Mouse (Mus musculus) embryonic facial prominence, embryonic 11.5 days (tissue): ENCODE results near the gene Rab40c. TPM values are rescaled to one million over a fixed set of nuclear protein-coding genes. Genes with fewer than 3 reads are reported as not detected.
A peak's percentile ranks its signal among the peaks of the same experiment; 100 is the strongest.

Experiments used
- ATAC-seq: fragments of 200-750 bp; cut with Nextera tagmentation; replicated peaks from 2 replicates; pipeline ENCODE4 v1.8.0; 2017; ENCODE audit warnings: low read depth; ENCODE audit not compliant: insufficient number of reproducible peaks, low FRiP score, low TSS enrichment
- DNase-seq: peaks from one replicate; pipeline ENCODE4 v3.0.0-alpha.2; 2015; ENCODE audit warnings: low spot score
- H3K27ac ChIP-seq: fragments of 300-500 bp; sonication (generic); replicated peaks from 2 replicates; pipeline ENCODE4 v1.5.1; 2014; ENCODE audit warnings: mild to moderate bottlenecking, low read depth, low read length, control low read depth
- H3K27me3 ChIP-seq: fragments of 300-500 bp; sonication (generic); 2 replicates; pipeline ENCODE4 v1.6.1; 2014; ENCODE audit warnings: mild to moderate bottlenecking, low read length, moderate library complexity, mixed read lengths; ENCODE audit not compliant: control insufficient read depth, insufficient read depth
- H3K36me3 ChIP-seq: fragments of 300-500 bp; sonication (generic); replicated peaks from 2 replicates; pipeline ENCODE4 v1.6.1; 2014; ENCODE audit warnings: low read depth, mild to moderate bottlenecking, low read length, moderate library complexity, mixed read lengths; ENCODE audit not compliant: control insufficient read depth, insufficient read depth
- H3K4me1 ChIP-seq: fragments of 300-500 bp; sonication (generic); 2 replicates; pipeline ENCODE4 v1.6.1; 2014; ENCODE audit warnings: low read length, mixed read lengths; ENCODE audit not compliant: control insufficient read depth, insufficient read depth
- H3K4me2 ChIP-seq: fragments of 300-500 bp; sonication (generic); 2 replicates; pipeline ENCODE4 v1.6.1; 2014; ENCODE audit warnings: low read depth, mild to moderate bottlenecking, control low read depth, low read length, moderate library complexity
- H3K4me3 ChIP-seq: fragments of 300-500 bp; sonication (generic); 2 replicates; pipeline ENCODE4 v1.5.1; 2014; ENCODE audit warnings: low read depth, low read length, control low read depth
- H3K9ac ChIP-seq: fragments of 300-500 bp; sonication (generic); replicated peaks from 2 replicates; pipeline ENCODE4 v1.6.1; 2014; ENCODE audit warnings: mild to moderate bottlenecking, control low read depth, low read length
- H3K9me3 ChIP-seq: fragments of 300-500 bp; sonication (generic); replicated peaks from 2 replicates; pipeline ENCODE4 v1.6.1; 2016; ENCODE audit warnings: mild to moderate bottlenecking, low read length, inconsistent platforms, mixed read lengths; ENCODE audit not compliant: control insufficient read depth
- WGBS: fragments of 180-500 bp; shearing (Covaris S2); extraction: QIAGEN DNeasy Blood & Tissue Kit; methylation state at CpG from one replicate; pipeline ENCODE4 v1.1.7; 2014; 5-methylcytosine and 5-hydroxymethylcytosine counted together
- polyA plus RNA-seq: library from polyadenylated mRNA; unstranded; fragments of >200 nt; fragmentation: Nextera tagmentation; extraction: Ambion mirVana; gene quantifications from 2 replicates; pipeline ENCODE4 v1.2.1, GENCODE M21; 2014

The Rab40c gene
- polyA plus RNA-seq, 1 experiment from 2014 or later, result 17.6 TPM

- H3K36me3 ChIP-seq, result no peaks in the 10 kb centered on the region; the same call in none of the 2 replicates
- peaks cover under 1% of the 10 kb centered on the region; the same call in 1 of the 2 replicates for H3K4me1 ChIP-seq
- H3K27ac ChIP-seq, result no peak overlapping the region
- no peak overlapping the region for H3K9ac ChIP-seq
- H3K27me3 ChIP-seq, result no peaks in the 10 kb centered on the region
- no peaks in the 10 kb centered on the region for H3K9me3 ChIP-seq
- H3K4me2 ChIP-seq, result no peak overlapping the region
- no peak for DNase-seq
- H3K4me3 ChIP-seq, result no peak overlapping the region
- WGBS, result 88% methylated on average over 10 of the region's 10 CpGs
- ATAC-seq, result no peak
Observed at GRCm38 (mm10) chr17:25887467-25887866, 32.1 kb downstream of the Rab40c start.

GRCm38 (mm10) chr17:25886806-25887205, 32.7 kb downstream of the Rab40c start:
- no peaks in the 10 kb centered on the region for H3K9me3 ChIP-seq
- no peak overlapping the region for H3K27ac ChIP-seq
- DNase-seq (no peak), ATAC-seq (no peak)
- no peak overlapping the region for H3K4me3 ChIP-seq
- no peak overlapping the region for H3K9ac ChIP-seq
- H3K4me2 ChIP-seq, result no peak overlapping the region
- no peaks in the 10 kb centered on the region; the same call in none of the 2 replicates for H3K36me3 ChIP-seq
- H3K27me3 ChIP-seq, result no peaks in the 10 kb centered on the region
- H3K4me1 ChIP-seq, result peaks cover 3% of the 10 kb centered on the region; the same call in 1 of the 2 replicates

- H3K4me3 ChIP-seq, result no peak overlapping the region
- peaks cover 14% of the 10 kb centered on the region for H3K4me1 ChIP-seq
- WGBS, result 56% methylated on average over 4 of the region's 4 CpGs
Observed at GRCm38 (mm10) chr17:25885636-25886035, 33.9 kb downstream of the Rab40c start.

GRCm38 (mm10) chr17:25883824-25884223, 35.7 kb downstream of the Rab40c start:
- peaks cover 19% of the 10 kb centered on the region for H3K4me1 ChIP-seq
- H3K4me2 ChIP-seq, result no peak overlapping the region
- no peak overlapping the region for H3K9ac ChIP-seq
- ATAC-seq (no peak), DNase-seq (no peak)
- no peaks in the 10 kb centered on the region for H3K9me3 ChIP-seq
- 93% methylated on average over 3 of the region's 3 CpGs for WGBS
- H3K27ac ChIP-seq, result no peak overlapping the region
- no peaks in the 10 kb centered on the region; the same call in none of the 2 replicates for H3K36me3 ChIP-seq
- no peaks in the 10 kb centered on the region for H3K27me3 ChIP-seq
- H3K4me3 ChIP-seq, result no peak overlapping the region

More at GRCm38 (mm10) chr17:25885636-25886035, 33.9 kb downstream of the Rab40c start:
- no peak overlapping the region for H3K4me2 ChIP-seq
- H3K27ac ChIP-seq, result no peak overlapping the region
- DNase-seq, result peak; percentile 36
- H3K27me3 ChIP-seq, result no peaks in the 10 kb centered on the region
- no peak overlapping the region for H3K9ac ChIP-seq
- ATAC-seq, result no peak
- no peaks in the 10 kb centered on the region; the same call in none of the 2 replicates for H3K36me3 ChIP-seq
- no peaks in the 10 kb centered on the region for H3K9me3 ChIP-seq

- H3K27me3 ChIP-seq, result no peaks in the 10 kb centered on the region
- no peak overlapping the region for H3K4me3 ChIP-seq
- ATAC-seq, result no peak
- H3K9ac ChIP-seq, result no peak overlapping the region
- peaks cover 19% of the 10 kb centered on the region for H3K4me1 ChIP-seq
- no peak overlapping the region for H3K27ac ChIP-seq
- WGBS, result 85% methylated on average over 8 of the region's 8 CpGs
- no peaks in the 10 kb centered on the region for H3K9me3 ChIP-seq
- no peak overlapping the region for H3K4me2 ChIP-seq
- DNase-seq, result no peak
- no peaks in the 10 kb centered on the region; the same call in none of the 2 replicates for H3K36me3 ChIP-seq
Observed at GRCm38 (mm10) chr17:25883268-25883667, 36.3 kb downstream of the Rab40c start.

- no peak overlapping the region for H3K9ac ChIP-seq
- no peak overlapping the region for H3K4me3 ChIP-seq
- no peak for DNase-seq
- no peak for ATAC-seq
- H3K4me1 ChIP-seq, result peaks cover 19% of the 10 kb centered on the region
- WGBS, result 19% methylated on average over 5 of the region's 5 CpGs
- H3K27me3 ChIP-seq, result no peaks in the 10 kb centered on the region
- H3K36me3 ChIP-seq, result no peaks in the 10 kb centered on the region; the same call in none of the 2 replicates
- H3K4me2 ChIP-seq, result no peak overlapping the region
- peak overlapping the region; percentile 52 for H3K27ac ChIP-seq
- H3K9me3 ChIP-seq, result no peaks in the 10 kb centered on the region
Observed at GRCm38 (mm10) chr17:25882306-25882705, 37.2 kb downstream of the Rab40c start.

GRCm38 (mm10) chr17:25881691-25882090, 37.8 kb downstream of the Rab40c start:
- H3K4me1 ChIP-seq, result peaks cover 19% of the 10 kb centered on the region
- H3K27me3 ChIP-seq, result no peaks in the 10 kb centered on the region
- no peaks in the 10 kb centered on the region; the same call in none of the 2 replicates for H3K36me3 ChIP-seq
- no peak for ATAC-seq
- 13% methylated on average over 4 of the region's 4 CpGs for WGBS
- H3K4me2 ChIP-seq, result no peak overlapping the region
- no peaks in the 10 kb centered on the region for H3K9me3 ChIP-seq
- H3K4me3 ChIP-seq, result no peak overlapping the region
- H3K9ac ChIP-seq, result no peak overlapping the region; the same call in 1 of the 2 replicates
- no peak overlapping the region; the same call in 1 of the 2 replicates for H3K27ac ChIP-seq
- no peak for DNase-seq

- Histone ChIP-seq H3K27me3 (no peaks in the 10 kb centered on the region), H3K27ac (peak overlapping the region; percentile 56), H3K36me3 (no peaks in the 10 kb centered on the region; the same call in none of the 2 replicates), H3K9ac (0 out of 2 replicates have a peak overlapping the region, but pooled peaks have one; percentile 18), H3K4me3 (no peak overlapping the region), H3K4me2 (no peak overlapping the region), H3K4me1 (peaks cover 19% of the 10 kb centered on the region), H3K9me3 (no peaks in the 10 kb centered on the region)
- DNase-seq (peak; percentile 58), ATAC-seq (no peak)
- 3% methylated on average over 5 of the region's 5 CpGs for WGBS
Observed at GRCm38 (mm10) chr17:25880913-25881641, 38.5 kb downstream of the Rab40c start.
